Mouse (Mus musculus): ENCODE measurements around the gene Zfp865. TPM values are rescaled to one million over a fixed set of nuclear protein-coding genes. Genes with fewer than 3 reads are reported as not detected.
A peak's percentile ranks its signal among the peaks of the same experiment; 100 is the strongest.
"Not testable (repeated sequence)": the region's sequence is repeated elsewhere in the genome, so short reads cannot be mapped to it uniquely, and the experiment has no call there.

Gene Zfp865
- total RNA-seq, 2 experiments from 2014 or later, result 33.5 to 39.7 TPM

- peak; percentile 90 to 92 for DNase-seq
Measured at GRCm38 (mm10) chr7:5015118-5016001, 4.8 kb upstream of the Zfp865 start, which contains the start of gene Gm44973. Gm44973 (plus strand) TSS chr7:5015496.

GRCm38 (mm10) chr7:5016057-5016456, 4.1 kb upstream of the Zfp865 start:
- no peak for DNase-seq

- DNase-seq, result no peak
Measured at GRCm38 (mm10) chr7:5016920-5017319, 3.3 kb upstream of the Zfp865 start.

- no peak for DNase-seq
Measured at GRCm38 (mm10) chr7:5017352-5017751, 2.8 kb upstream of the Zfp865 start.

GRCm38 (mm10) chr7:5017931-5018330, 2.2 kb upstream of the Zfp865 start:
- DNase-seq, result no peak

GRCm38 (mm10) chr7:5019576-5019975, 600 bp upstream of the Zfp865 start:
- DNase-seq, result not testable (repeated sequence)

GRCm38 (mm10) chr7:5020685-5021084, 509 bp downstream of the Zfp865 start:
- no peak for DNase-seq

GRCm38 (mm10) chr7:5021197-5021596, 1.0 kb downstream of the Zfp865 start:
- no peak for DNase-seq

- no peak for DNase-seq
Measured at GRCm38 (mm10) chr7:5029543-5029942, 9.4 kb downstream of the Zfp865 start.

GRCm38 (mm10) chr7:5029946-5030345, 9.8 kb downstream of the Zfp865 start:
- no peak for DNase-seq

- no peak for DNase-seq
Measured at GRCm38 (mm10) chr7:5030554-5031275, 10.5 kb downstream of the Zfp865 start.

GRCm38 (mm10) chr7:5031496-5031895, 11.3 kb downstream of the Zfp865 start:
- no peak for DNase-seq

- no peak for DNase-seq
Measured at GRCm38 (mm10) chr7:5033818-5034217, 13.6 kb downstream of the Zfp865 start, which contains the start of gene 4632433K11Rik. 4632433K11Rik (plus strand) TSS chr7:5034118.

GRCm38 (mm10) chr7:5035628-5036027, 15.5 kb downstream of the Zfp865 start:
- no peak for DNase-seq

GRCm38 (mm10) chr7:5036136-5036535, 16.0 kb downstream of the Zfp865 start:
- DNase-seq, result no peak

- DNase-seq, result no peak
Measured at GRCm38 (mm10) chr7:5037026-5037425, 16.9 kb downstream of the Zfp865 start.

GRCm38 (mm10) chr7:5037467-5037866, 17.3 kb downstream of the Zfp865 start:
- no peak for DNase-seq

- DNase-seq, result peak; percentile 94
Measured at GRCm38 (mm10) chr7:5038109-5038732, 18.0 kb downstream of the Zfp865 start, which contains the start of gene Zfp784. Zfp784 (minus strand) TSS chr7:5038446.

- DNase-seq, result no peak
Measured at GRCm38 (mm10) chr7:5038940-5039339, 18.8 kb downstream of the Zfp865 start.

- DNase-seq, result no peak
Measured at GRCm38 (mm10) chr7:5044981-5045380, 24.8 kb downstream of the Zfp865 start.

- no peak for DNase-seq
Measured at GRCm38 (mm10) chr7:5046112-5046511, 25.9 kb downstream of the Zfp865 start.

- DNase-seq, result no peak
Measured at GRCm38 (mm10) chr7:5047313-5047712, 27.1 kb downstream of the Zfp865 start.
